Comparison of ENCODE assay signal across 8 mouse cellular contexts in the genomic region with DNA sequence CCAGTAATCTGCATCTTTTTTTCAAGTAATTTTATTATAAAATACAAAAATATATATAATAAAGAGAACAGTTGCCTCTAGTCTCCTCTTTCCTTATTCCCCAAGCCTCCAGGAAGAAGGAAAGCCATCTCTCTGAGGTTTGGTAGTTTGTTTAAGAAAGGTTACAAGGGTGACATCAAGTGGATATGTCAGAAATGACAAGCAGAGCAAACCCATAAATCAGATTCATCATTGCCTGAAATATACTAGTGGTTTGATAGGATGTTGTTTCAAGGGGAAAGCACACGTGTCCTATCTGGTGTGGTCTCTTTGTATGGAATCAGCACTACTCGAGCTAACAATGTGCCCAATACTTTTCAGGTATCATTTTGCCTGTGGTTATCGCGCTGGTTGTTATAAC.
DNase-seq lines count a peak whose midpoint lies in the region; ATAC-seq and TF ChIP-seq lines count a peak whose summit lies in the region.
"Had no signal": no experiment of that assay in that cellular context is flagged by ENCODE, and none has a peak within 500 bp of the region (broad histone marks: within the 10 kb centered on the region; RNA-seq: fewer than 3 reads in every experiment).

No protein-coding gene starts in this region.

- no peak overlapping the region for H3K4me3 ChIP-seq in cerebellum, adult 2 months (replicated peaks; ENCODE audit: insufficient read depth, low read depth, low read length)
- no peak overlapping the region for H3K4me3 ChIP-seq in midbrain, embryonic 15.5 days

- no peaks in the 10 kb centered on the region for H3K9me3 ChIP-seq in midbrain, embryonic 15.5 days

- 55% methylated on average over 4 of the region's 4 CpGs for WGBS in cerebellum, adult 2 months
- WGBS in midbrain, embryonic 15.5 days: 69% methylated on average over 4 of the region's 4 CpGs

- H3K4me2 ChIP-seq in midbrain, embryonic 15.5 days: no peak overlapping the region

- peaks cover 9% of the 10 kb centered on the region for H3K4me1 ChIP-seq in cerebellum, adult 2 months (ENCODE audit: control insufficient read depth, insufficient read depth, low read length)
- H3K4me1 ChIP-seq in midbrain, embryonic 15.5 days: peaks cover 3% of the 10 kb centered on the region; the same call in 1 of the 2 replicates

- peak; percentile 50; the same call in 1 of the 2 replicates for TF ChIP-seq CTCF in cerebellum, adult 2 months (IDR thresholded peaks at IDR 0.05; ENCODE audit: borderline replicate concordance, insufficient read depth, low read depth, low read length)

- no peaks in the 10 kb centered on the region for H3K27me3 ChIP-seq in cerebellum, adult 2 months (ENCODE audit: control insufficient read depth, insufficient read depth, low read length)
- H3K27me3 ChIP-seq in midbrain, embryonic 15.5 days (replicated peaks): no peaks in the 10 kb centered on the region

- no peak overlapping the region for H3K9ac ChIP-seq in midbrain, embryonic 15.5 days

- H3K36me3 ChIP-seq in midbrain, embryonic 15.5 days (replicated peaks): no peaks in the 10 kb centered on the region

- peak; percentile 19 for DNase-seq in layer of hippocampus, adult 9-11 months
- no peak for DNase-seq in layer of hippocampus, postnatal 25 days (ENCODE audit: extremely low spot score in 1 of 2, low spot score in 1 of 2)
- DNase-seq in Muller cell, postnatal 12 days (ENCODE audit: inconsistent ontology term): peak; percentile 64
- DNase-seq in cerebellum, adult 2 months: peak in 1 of 2 experiments; percentile 73
- DNase-seq in urinary bladder, adult 2 months (ENCODE audit: low spot score): no peak
- DNase-seq in adrenal gland, postnatal 14 days: no peak
- DNase-seq: heart, postnatal 36 days had no signal

- no peak overlapping the region for H3K27ac ChIP-seq in cerebellum, adult 2 months (ENCODE audit: insufficient read depth, low read length)
- no peak overlapping the region for H3K27ac ChIP-seq in midbrain, embryonic 15.5 days

- no peak for TF ChIP-seq POLR2A in cerebellum, adult 2 months (IDR thresholded peaks at IDR 0.05; ENCODE audit: borderline replicate concordance, insufficient read depth, low read length)

- ATAC-seq in midbrain, embryonic 15.5 days (replicated peaks): 0 out of 2 replicates have a peak, but pooled peaks have one; percentile 30

Comparison
In these comparisons a context has a peak if more than half of its experiments do, and no peak if none do; other contexts are left out.
1. DNase-seq: peak in layer of hippocampus, adult 9-11 months (single experiment) and Muller cell, postnatal 12 days (single experiment); none in layer of hippocampus, postnatal 25 days (0 of 2), urinary bladder, adult 2 months (single experiment) and adrenal gland, postnatal 14 days (single experiment).